Mouse (Mus musculus): ENCODE results near the gene Jam3.

DNA sequence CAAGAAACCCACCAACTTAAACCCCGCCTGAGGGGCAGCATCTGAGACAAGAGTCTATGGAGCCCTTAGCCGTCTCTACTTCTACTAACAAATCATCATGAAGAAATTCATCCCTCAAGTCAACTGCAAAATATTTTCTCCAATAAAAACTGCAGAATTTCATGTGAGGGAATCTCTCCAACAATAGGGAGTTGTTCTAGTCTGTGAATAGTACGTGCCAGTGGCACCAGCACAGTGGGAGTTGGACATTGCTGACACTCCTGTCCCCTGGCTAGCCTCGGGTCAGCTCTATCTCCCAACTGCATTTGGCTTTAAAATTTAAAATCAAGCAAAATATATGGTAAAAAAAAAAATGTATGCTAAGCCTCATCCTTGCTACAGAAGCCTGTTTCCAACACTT lies 1.4 kb downstream of the Jam3 start:
- TF ChIP-seq POLR2A (IDR thresholded peaks at IDR 0.05; ENCODE audit: control insufficient read depth, extremely low read depth, insufficient read depth, low read length, poor library complexity) (no peak), CTCF (IDR thresholded peaks at IDR 0.05; ENCODE audit: borderline replicate concordance, control insufficient read depth, extremely low read depth, insufficient read depth, low read length, poor library complexity) (no peak)
